ENCODE assay signal across 21 mouse cellular contexts in genomic region chr19:56920232-56920631, GRCm38 (mm10). TPM values are rescaled to one million over a fixed set of nuclear protein-coding genes. Genes with fewer than 3 reads are reported as not detected.
DNase-seq lines count a peak whose midpoint lies in the region; ATAC-seq and TF ChIP-seq lines count a peak whose summit lies in the region.
"Had no signal": no experiment of that assay in that cellular context is flagged by ENCODE, and none has a peak within 500 bp of the region (broad histone marks: within the 10 kb centered on the region; RNA-seq: fewer than 3 reads in every experiment).

No protein-coding gene starts in this region.

- CTCF ChIA-PET in Patski (lab: Charles Lee), result interaction anchor here (0.6 to 2.4 kb wide), 13 partner anchors 9 to 200 kb away, joined by 3 to 10 read pairs (median 4); partner anchors contain the start of gene Afap1l2

- peak; percentile 13; the same call in 1 of the 2 replicates for ATAC-seq in hindbrain, embryonic 15.5 days (ENCODE audit: low FRiP score, low read depth)
- no peak for ATAC-seq in hindbrain, embryonic 13.5 days (ENCODE audit: low FRiP score)
- ATAC-seq in kidney, postnatal 0 days (replicated peaks; ENCODE audit: low FRiP score, low read depth), result 0 out of 2 replicates have a peak, but pooled peaks have one; percentile 4
- ATAC-seq in Patski, result peak; percentile 6
- ATAC-seq: activated CD4-positive, CD25-positive, alpha-beta regulatory T cell, adult 4 months; liver, embryonic 12.5 days had no signal

- no peak overlapping the region for H3K9ac ChIP-seq in hindbrain, embryonic 15.5 days
- H3K9ac ChIP-seq in hindbrain, embryonic 13.5 days, result no peak overlapping the region; the same call in 1 of the 2 replicates
- H3K9ac ChIP-seq in kidney, postnatal 0 days (ENCODE audit: low read depth, low read length), result no peak overlapping the region
- H3K9ac ChIP-seq: heart, embryonic 15.5 days; hindbrain, embryonic 14.5 days; liver, embryonic 12.5 days; liver, postnatal 0 days had no signal

- H3K27ac ChIP-seq in hindbrain, embryonic 15.5 days (replicated peaks), result no peak overlapping the region
- no peak overlapping the region for H3K27ac ChIP-seq in hindbrain, embryonic 13.5 days
- H3K27ac ChIP-seq in kidney, postnatal 0 days, result peak overlapping the region; percentile 69
- no peak overlapping the region for H3K27ac ChIP-seq in left cerebral cortex, adult 2 months
- H3K27ac ChIP-seq: heart, embryonic 10.5 days; heart, embryonic 15.5 days; hindbrain, embryonic 14.5 days; liver, embryonic 12.5 days; macrophage had no signal

- H3K4me2 ChIP-seq in hindbrain, embryonic 15.5 days, result no peak overlapping the region
- no peak overlapping the region for H3K4me2 ChIP-seq in hindbrain, embryonic 13.5 days
- no peak overlapping the region for H3K4me2 ChIP-seq in kidney, postnatal 0 days (ENCODE audit: low read length)
- H3K4me2 ChIP-seq in myocyte (ENCODE audit: low read depth), result peak overlapping the region; percentile 44
- H3K4me2 ChIP-seq: heart, embryonic 15.5 days; hindbrain, embryonic 14.5 days; liver, embryonic 12.5 days had no signal

- intact Hi-C loops in left cerebral cortex, adult 2 months (cut with DNase I), result loop anchor here (2.0 kb wide), 1 partner anchor 111 kb away; no protein-coding TSS in a partner anchor

- no peaks in the 10 kb centered on the region for H3K36me3 ChIP-seq in hindbrain, embryonic 15.5 days
- peaks cover under 1% of the 10 kb centered on the region; the same call in 1 of the 2 replicates for H3K36me3 ChIP-seq in hindbrain, embryonic 13.5 days
- 0 out of 2 replicates have a peak, but pooled peaks cover 3% of the 10 kb centered on the region for H3K36me3 ChIP-seq in kidney, postnatal 0 days (ENCODE audit: insufficient read depth, low read length)
- peaks cover 8% of the 10 kb centered on the region for H3K36me3 ChIP-seq in myocyte (ENCODE audit: control insufficient read depth, insufficient read depth)
- H3K36me3 ChIP-seq: heart, embryonic 10.5 days; heart, embryonic 15.5 days; liver, embryonic 12.5 days had no signal

- H3K79me2 ChIP-seq in myocyte (ENCODE audit: control insufficient read depth, insufficient read depth), result no peaks in the 10 kb centered on the region

- no peaks in the 10 kb centered on the region for H3K27me3 ChIP-seq in hindbrain, embryonic 15.5 days
- H3K27me3 ChIP-seq in hindbrain, embryonic 13.5 days, result no peaks in the 10 kb centered on the region
- no peaks in the 10 kb centered on the region for H3K27me3 ChIP-seq in kidney, postnatal 0 days (ENCODE audit: insufficient read depth, low read length)
- H3K27me3 ChIP-seq in Patski (no peaks in the 10 kb centered on the region), myocyte (ENCODE audit: control insufficient read depth, insufficient read depth, insufficient read length) (no peaks in the 10 kb centered on the region)
- H3K27me3 ChIP-seq: liver, embryonic 12.5 days had no signal

- DNase-seq in kidney, postnatal 0 days (ENCODE audit: low spot score), result no peak
- no peak for DNase-seq in kidney, adult 18-20 months
- no peak for DNase-seq in Patski (ENCODE audit: low read depth, low spot score)
- no peak for DNase-seq in left cerebral cortex, adult 2 months (ENCODE audit: extremely low spot score in 1 of 2, low spot score in 2 of 2)

- H3K4me1 ChIP-seq in hindbrain, embryonic 15.5 days (replicated peaks), result 0 out of 2 replicates have a peak, but pooled peaks cover 4% of the 10 kb centered on the region
- H3K4me1 ChIP-seq in hindbrain, embryonic 13.5 days (replicated peaks), result no peaks in the 10 kb centered on the region
- H3K4me1 ChIP-seq in kidney, postnatal 0 days (replicated peaks; ENCODE audit: insufficient read depth, low read length), result no peaks in the 10 kb centered on the region
- H3K4me1 ChIP-seq: heart, embryonic 15.5 days; liver, embryonic 12.5 days had no signal

- TF ChIP-seq CTCF in kidney, postnatal 0 days (IDR thresholded peaks at IDR 0.05; ENCODE audit: low read depth), result no peak
- no peak for TF ChIP-seq CTCF in Patski (IDR thresholded peaks at IDR 0.05)
- no peak for TF ChIP-seq CTCF in left cerebral cortex, adult 2 months (IDR thresholded peaks at IDR 0.05)

- in situ Hi-C loops in Patski (cut with MboI; ENCODE audit: low pct_unique_long_range_greater_than_20kb), result loop anchor here (5.0 kb wide), 1 partner anchor 87 kb away; the partner anchor contains the start of gene Afap1l2

- POLR2A ChIA-PET in Patski (lab: Charles Lee), result interaction anchor here (1.2 to 1.9 kb wide), 4 partner anchors 10 to 88 kb away, joined by 3 to 5 read pairs (median 4); partner anchors contain the start of gene Afap1l2

- no peak overlapping the region for H3K4me3 ChIP-seq in hindbrain, embryonic 15.5 days
- H3K4me3 ChIP-seq in hindbrain, embryonic 13.5 days, result no peak overlapping the region
- no peak overlapping the region for H3K4me3 ChIP-seq in kidney, postnatal 0 days (replicated peaks; ENCODE audit: low read depth, low read length)
- no peak overlapping the region for H3K4me3 ChIP-seq in myocyte
- H3K4me3 ChIP-seq in left cerebral cortex, adult 2 months, result no peak overlapping the region
- H3K4me3 ChIP-seq: heart, embryonic 10.5 days; heart, embryonic 15.5 days; liver, embryonic 12.5 days had no signal

- no peaks in the 10 kb centered on the region for H3K9me3 ChIP-seq in hindbrain, embryonic 15.5 days
- no peaks in the 10 kb centered on the region for H3K9me3 ChIP-seq in hindbrain, embryonic 13.5 days
- H3K9me3 ChIP-seq in kidney, postnatal 0 days (replicated peaks; ENCODE audit: low read length), result no peaks in the 10 kb centered on the region
- H3K9me3 ChIP-seq: heart, embryonic 10.5 days; heart, embryonic 15.5 days; liver, embryonic 12.5 days had no signal

- H3ac ChIP-seq in myocyte (ENCODE audit: control insufficient read depth, insufficient read length), result no peak overlapping the region

- no peak for TF ChIP-seq POLR2A in myocyte (IDR thresholded peaks at IDR 0.05; ENCODE audit: insufficient read length, low read depth)

- WGBS in hindbrain, embryonic 15.5 days, result 93% methylated on average over 13 of the region's 13 CpGs
- WGBS in hindbrain, embryonic 13.5 days, result 91% methylated on average over 13 of the region's 13 CpGs
- WGBS in kidney, postnatal 0 days, result 85% methylated on average over 13 of the region's 13 CpGs

TF ChIP-seq in myocyte, 11 proteins besides CTCF, POLR2A, EP300 and RAD21:
- TF ChIP-seq MYOD1 (IDR thresholded peaks at IDR 0.05; ENCODE audit: control insufficient read depth in 1 of 3, insufficient read length in 2 of 3, low read depth in 2 of 3) (no peak), TCF12 (IDR thresholded peaks at IDR 0.05; ENCODE audit: insufficient read depth, poor library complexity, severe bottlenecking) (no peak), REST (IDR thresholded peaks at IDR 0.05; ENCODE audit: insufficient read depth, insufficient read length) (no peak)

RNA-seq across cellular contexts. Expression of gene Vwa2, which starts 46.2 kb away (rescaled TPM):
- polyA plus RNA-seq in hindbrain, embryonic 15.5 days (2015; fragmentation: Nextera tagmentation; extraction: Ambion mirVana), result 0.50 and 0.62 TPM in 2 replicates
- polyA plus RNA-seq in hindbrain, embryonic 13.5 days (2015; fragmentation: Nextera tagmentation; extraction: Ambion mirVana), result 0.40 and 0.61 TPM in 2 replicates
- polyA plus RNA-seq in kidney, postnatal 0 days (2015; fragmentation: Nextera tagmentation; extraction: Ambion mirVana), result 18.3 and 18.5 TPM in 2 replicates
- polyA plus RNA-seq in Patski (2021) (1.8 TPM), myocyte (2012; fragmentation: generic; extraction: Trizol) (0.08 TPM)
- not detected for total RNA-seq in left cerebral cortex, adult 2 months (2021)
- total RNA-seq: adrenal gland, adult 8-10 months; gastrocnemius, adult 18-20 months; heart, postnatal 25 days; left cerebral cortex, adult 18-20 months; left cerebral cortex, postnatal 25 days; megakaryocyte-erythroid progenitor cell, adult 5-6 weeks; neutrophil, adult 5-6 weeks had no signal
- polyA plus RNA-seq: activated CD4-positive, CD25-positive, alpha-beta regulatory T cell, adult 4 months; liver, postnatal 0 days; macrophage had no signal
